Mouse (Mus musculus): ENCODE measurements around the gene Amz1. TPM values are rescaled to one million over a fixed set of nuclear protein-coding genes. Genes with fewer than 3 reads are reported as not detected.

The Amz1 gene
- polyA plus RNA-seq (2012; rRNA removed), result 2.7 and 3.9 TPM in 2 replicates

GRCm38 (mm10) chr5:140723822-140724221 is at the start of gene Amz1:
Amz1 (plus strand) TSS chr5:140724127.

GRCm38 (mm10) chr5:140702103-140702513 is 21.8 kb upstream of the Amz1 start, which contains the start of gene Iqce:
Iqce (minus strand) TSS chr5:140702378.

GRCm38 (mm10) chr5:140704378-140705251 is 19.3 kb upstream of the Amz1 start, which contains the start of gene Brat1:
Brat1 (plus strand) TSS chr5:140705011.

Other genes with a start within 250 kb of the Amz1 start
- gene Chst12, start 218.6 kb upstream of the Amz1 start, polyA plus RNA-seq (2012; rRNA removed), result 31.5 and 40.0 TPM in 2 replicates
- gene Grifin, start 159.1 kb upstream of the Amz1 start, polyA plus RNA-seq (2012; rRNA removed), result not detected in 2 replicates
- 55.4 and 66.3 TPM in 2 replicates for gene Lfng, start 116.8 kb upstream of the Amz1 start, polyA plus RNA-seq (2012; rRNA removed)
- 116 and 137 TPM in 2 replicates for gene Ttyh3, start 75.1 kb upstream of the Amz1 start, polyA plus RNA-seq (2012; rRNA removed)
- 28.0 and 31.0 TPM in 2 replicates for gene Iqce, start 21.7 kb upstream of the Amz1 start, polyA plus RNA-seq (2012; rRNA removed)
- 47.1 and 49.3 TPM in 2 replicates for gene Brat1, start 19.1 kb upstream of the Amz1 start, polyA plus RNA-seq (2012; rRNA removed)
- 160 and 167 TPM in 2 replicates for gene Gna12, start 106.3 kb downstream of the Amz1 start, polyA plus RNA-seq (2012; rRNA removed)